Mouse (Mus musculus) embryonic facial prominence, embryonic 12.5 days (tissue): ENCODE measurements around the gene Pofut2. TPM values are rescaled to one million over a fixed set of nuclear protein-coding genes. Genes with fewer than 3 reads are reported as not detected.
"Not testable (repeated sequence)": the region's sequence is repeated elsewhere in the genome, so short reads cannot be mapped to it uniquely, and the experiment has no call there.

Experiments used
- ATAC-seq: fragments of 200-750 bp; cut with Nextera tagmentation; 2 replicates; pipeline ENCODE4 v1.8.0; 2017; ENCODE audit not compliant: insufficient number of reproducible peaks, insufficient read depth, low FRiP score, low TSS enrichment
- H3K27ac ChIP-seq: fragments of 300-500 bp; sonication (generic); 2 replicates; pipeline ENCODE4 v1.5.1; 2016; ENCODE audit warnings: mild to moderate bottlenecking
- H3K27me3 ChIP-seq: fragments of 300-500 bp; sonication (generic); 2 replicates; pipeline ENCODE4 v1.6.1; 2016; ENCODE audit warnings: mild to moderate bottlenecking, moderate library complexity
- H3K36me3 ChIP-seq: fragments of 300-500 bp; sonication (generic); 2 replicates; pipeline ENCODE4 v1.6.1; 2016; ENCODE audit warnings: mild to moderate bottlenecking
- H3K4me1 ChIP-seq: fragments of 300-500 bp; sonication (generic); 2 replicates; pipeline ENCODE4 v1.6.1; 2016
- H3K4me2 ChIP-seq: fragments of 300-500 bp; sonication (generic); replicated peaks from 2 replicates; pipeline ENCODE4 v1.6.1; 2016; ENCODE audit warnings: mild to moderate bottlenecking, moderate library complexity
- H3K4me3 ChIP-seq: fragments of 300-500 bp; sonication (generic); 2 replicates; pipeline ENCODE4 v1.5.1; 2016; ENCODE audit warnings: mild to moderate bottlenecking
- H3K9ac ChIP-seq: fragments of 300-500 bp; sonication (generic); 2 replicates; pipeline ENCODE4 v1.6.1; 2016; ENCODE audit warnings: mild to moderate bottlenecking, moderate library complexity
- H3K9me3 ChIP-seq: fragments of 300-500 bp; sonication (generic); 2 replicates; pipeline ENCODE4 v1.6.1; 2016; ENCODE audit warnings: mild to moderate bottlenecking, moderate library complexity
- WGBS: fragments of 180-500 bp; shearing (Covaris S2); methylation state at CpG from one replicate; pipeline ENCODE4 v1.1.7; 2016; 5-methylcytosine and 5-hydroxymethylcytosine counted together
- polyA plus RNA-seq: library from polyadenylated mRNA; unstranded; fragments of >200 nt; fragmentation: Nextera tagmentation; extraction: Ambion mirVana; gene quantifications from 2 replicates; pipeline ENCODE4 v1.2.1, GENCODE M21; 2016

Gene Pofut2
- polyA plus RNA-seq, 1 experiment from 2014 or later, result 109 TPM

DNA sequence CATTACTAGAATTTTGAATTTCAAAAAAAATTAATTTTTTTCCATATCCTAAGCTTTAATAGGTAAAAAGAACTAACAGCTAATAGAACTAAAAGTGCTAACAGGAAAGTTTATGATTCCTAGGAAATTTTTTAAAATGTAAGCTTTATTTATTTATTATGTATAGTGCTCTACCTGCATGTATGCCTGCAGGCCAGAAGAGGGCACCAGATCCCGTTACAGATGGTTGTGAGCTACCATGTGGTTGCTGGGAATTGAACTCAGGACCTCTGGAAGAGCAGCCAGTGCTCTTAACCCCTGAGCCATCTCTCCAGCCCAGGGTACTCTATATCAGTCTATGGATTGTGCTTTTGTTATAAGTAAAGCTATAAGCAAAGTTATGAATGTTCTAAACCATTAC, 23.1 kb downstream of the Pofut2 start:
- WGBS, result 79% methylated on average over 1 of the region's 1 CpGs
- not testable (repeated sequence) for H3K4me3 ChIP-seq, H3K4me2 ChIP-seq, H3K27me3 ChIP-seq, H3K9ac ChIP-seq, ATAC-seq, H3K9me3 ChIP-seq, H3K27ac ChIP-seq, H3K36me3 ChIP-seq
- peaks cover 16% of the 10 kb centered on the region; the same call in 1 of the 2 replicates for H3K4me1 ChIP-seq

DNA sequence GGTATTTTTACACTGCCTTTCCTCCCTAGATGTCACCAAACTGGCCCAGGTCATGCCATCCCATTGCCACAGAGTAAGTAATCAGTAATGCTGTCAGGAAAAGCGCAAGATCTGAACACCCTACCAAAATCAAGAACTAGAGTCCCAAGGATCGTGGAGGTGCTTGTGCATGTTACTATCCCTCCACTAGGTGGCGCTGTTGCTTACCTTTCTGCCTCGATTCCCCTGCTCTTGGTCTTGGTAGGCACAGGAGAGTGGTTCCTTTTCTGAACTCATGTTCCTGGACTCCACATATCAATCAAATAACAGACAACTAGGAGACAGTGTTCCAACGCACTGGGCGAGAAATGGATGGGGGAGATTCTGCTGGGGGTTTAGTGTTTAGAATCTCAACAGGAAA, 23.8 kb downstream of the Pofut2 start:
- no peak for ATAC-seq
- H3K27ac ChIP-seq, result no peak overlapping the region
- H3K4me1 ChIP-seq, result peaks cover 16% of the 10 kb centered on the region; the same call in 1 of the 2 replicates
- H3K36me3 ChIP-seq, result no peaks in the 10 kb centered on the region
- H3K9me3 ChIP-seq, result no peaks in the 10 kb centered on the region
- WGBS, result 18% methylated on average over 6 of the region's 6 CpGs
- H3K4me3 ChIP-seq, result no peak overlapping the region
- H3K4me2 ChIP-seq, result no peak overlapping the region
- H3K27me3 ChIP-seq, result peaks cover 5% of the 10 kb centered on the region; the same call in 1 of the 2 replicates
- no peak overlapping the region for H3K9ac ChIP-seq

DNA sequence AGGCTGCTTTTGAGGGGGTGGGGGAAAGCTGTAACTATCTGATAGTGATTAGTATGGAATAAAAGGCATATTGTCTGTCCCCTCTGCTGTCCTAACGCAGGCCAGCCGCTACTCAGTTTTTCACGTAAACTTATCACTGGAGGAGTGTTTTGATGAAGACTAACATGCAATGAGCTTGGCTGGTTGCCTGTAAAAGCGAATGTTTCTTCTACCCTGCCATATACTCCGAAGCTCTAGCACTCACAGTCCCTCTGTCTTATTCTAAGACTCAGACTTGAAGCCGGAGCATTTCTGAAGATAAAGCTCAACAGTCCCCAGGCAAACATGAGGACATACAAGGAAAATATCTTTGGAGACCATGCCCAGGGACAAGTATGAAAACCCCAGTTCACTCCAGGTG, 25.8 kb downstream of the Pofut2 start:
- no peak overlapping the region for H3K4me2 ChIP-seq
- H3K4me3 ChIP-seq, result no peak overlapping the region
- 56% methylated on average over 6 of the region's 6 CpGs for WGBS
- ATAC-seq, result no peak
- H3K27me3 ChIP-seq, result peaks cover 5% of the 10 kb centered on the region; the same call in 1 of the 2 replicates
- H3K4me1 ChIP-seq, result peaks cover 19% of the 10 kb centered on the region; the same call in 1 of the 2 replicates
- H3K9me3 ChIP-seq, result no peaks in the 10 kb centered on the region
- no peak overlapping the region for H3K9ac ChIP-seq
- H3K36me3 ChIP-seq, result no peaks in the 10 kb centered on the region
- no peak overlapping the region for H3K27ac ChIP-seq

DNA sequence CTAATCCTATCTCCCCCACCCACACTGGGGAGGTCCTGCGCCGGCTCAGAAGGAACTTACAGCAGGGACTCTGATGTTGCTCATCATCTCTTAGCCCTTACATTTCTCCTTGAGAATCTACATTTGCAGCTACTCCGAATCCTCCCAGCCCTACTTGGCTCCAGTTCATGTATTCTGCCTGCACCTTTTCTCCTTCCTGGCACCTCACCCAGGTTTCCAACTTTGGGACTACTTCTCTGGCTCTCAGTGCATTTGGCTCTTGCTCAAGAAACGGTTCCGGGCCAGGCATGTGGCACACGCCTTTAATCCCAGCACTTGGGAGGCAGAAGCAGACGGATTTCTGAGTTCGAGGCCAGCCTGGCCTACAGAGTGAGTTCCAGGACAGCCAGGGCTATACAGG, 28.6 kb downstream of the Pofut2 start:
- no peak overlapping the region for H3K27ac ChIP-seq
- no peak overlapping the region for H3K4me3 ChIP-seq
- H3K4me2 ChIP-seq, result no peak overlapping the region
- no peak for ATAC-seq
- peaks cover 19% of the 10 kb centered on the region; the same call in 1 of the 2 replicates for H3K4me1 ChIP-seq
- H3K9ac ChIP-seq, result no peak overlapping the region
- H3K27me3 ChIP-seq, result no peaks in the 10 kb centered on the region
- H3K9me3 ChIP-seq, result no peaks in the 10 kb centered on the region
- H3K36me3 ChIP-seq, result no peaks in the 10 kb centered on the region
- 85% methylated on average over 8 of the region's 8 CpGs for WGBS

DNA sequence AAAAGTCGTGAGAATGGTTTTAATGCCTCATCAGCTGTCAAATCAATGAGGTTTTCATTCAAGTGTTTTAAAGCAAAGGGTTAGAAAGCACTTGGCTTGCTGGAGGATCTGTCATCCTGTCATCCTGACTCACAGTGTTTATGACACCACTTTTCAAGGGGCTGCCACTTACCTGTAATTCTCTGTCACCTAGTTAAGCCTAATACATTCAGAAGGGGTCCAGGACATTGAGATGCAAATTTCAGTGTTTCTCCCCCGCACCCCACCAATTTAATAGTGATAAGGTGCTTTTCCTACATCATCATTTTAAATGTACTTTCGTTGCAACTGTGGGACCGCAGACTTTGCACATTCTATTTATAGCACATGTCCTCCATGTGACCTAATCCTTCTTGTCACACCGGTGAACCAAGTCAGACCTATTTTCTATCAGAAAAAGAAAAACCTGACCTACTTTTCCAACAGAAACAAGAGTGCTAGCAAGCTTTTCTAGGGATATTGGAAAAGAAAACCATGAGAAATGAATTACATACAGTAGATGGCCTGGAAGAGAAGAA, 29.7 kb downstream of the Pofut2 start:
- H3K27me3 ChIP-seq, result no peaks in the 10 kb centered on the region
- no peak overlapping the region for H3K4me2 ChIP-seq
- peaks cover 14% of the 10 kb centered on the region; the same call in 1 of the 2 replicates for H3K4me1 ChIP-seq
- no peak for ATAC-seq
- H3K27ac ChIP-seq, result 0 out of 2 replicates have a peak overlapping the region, but pooled peaks have one; percentile 17
- no peak overlapping the region for H3K4me3 ChIP-seq
- no peaks in the 10 kb centered on the region for H3K36me3 ChIP-seq
- no peaks in the 10 kb centered on the region for H3K9me3 ChIP-seq
- no peak overlapping the region for H3K9ac ChIP-seq
- WGBS, result 43% methylated on average over 5 of the region's 5 CpGs

DNA sequence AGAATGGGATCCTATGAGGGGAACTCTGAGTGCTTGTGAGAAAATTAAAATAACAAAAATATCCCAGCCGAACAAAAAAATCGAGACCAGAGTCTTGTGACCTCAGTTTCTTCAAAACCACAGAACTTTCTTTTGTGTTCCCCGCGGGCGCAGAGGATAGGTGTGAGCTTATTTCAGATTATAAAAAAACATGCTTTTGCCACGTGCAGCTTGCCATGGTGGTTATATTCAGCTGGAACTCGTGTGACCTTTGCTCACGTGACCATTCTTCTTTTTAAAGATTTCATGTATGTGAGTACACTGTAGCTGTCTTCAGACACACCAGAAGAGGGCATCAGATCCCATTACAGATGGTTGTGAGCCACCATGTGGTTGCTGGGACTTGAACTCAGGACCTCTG, 30.5 kb downstream of the Pofut2 start:
- H3K4me1 ChIP-seq, result peaks cover 8% of the 10 kb centered on the region; the same call in 1 of the 2 replicates
- no peak overlapping the region for H3K27ac ChIP-seq
- H3K9ac ChIP-seq, result no peak overlapping the region
- H3K27me3 ChIP-seq, result no peaks in the 10 kb centered on the region
- ATAC-seq, result no peak
- H3K9me3 ChIP-seq, result no peaks in the 10 kb centered on the region
- no peak overlapping the region for H3K4me3 ChIP-seq
- H3K36me3 ChIP-seq, result no peaks in the 10 kb centered on the region
- no peak overlapping the region for H3K4me2 ChIP-seq
- 84% methylated on average over 8 of the region's 8 CpGs for WGBS

DNA sequence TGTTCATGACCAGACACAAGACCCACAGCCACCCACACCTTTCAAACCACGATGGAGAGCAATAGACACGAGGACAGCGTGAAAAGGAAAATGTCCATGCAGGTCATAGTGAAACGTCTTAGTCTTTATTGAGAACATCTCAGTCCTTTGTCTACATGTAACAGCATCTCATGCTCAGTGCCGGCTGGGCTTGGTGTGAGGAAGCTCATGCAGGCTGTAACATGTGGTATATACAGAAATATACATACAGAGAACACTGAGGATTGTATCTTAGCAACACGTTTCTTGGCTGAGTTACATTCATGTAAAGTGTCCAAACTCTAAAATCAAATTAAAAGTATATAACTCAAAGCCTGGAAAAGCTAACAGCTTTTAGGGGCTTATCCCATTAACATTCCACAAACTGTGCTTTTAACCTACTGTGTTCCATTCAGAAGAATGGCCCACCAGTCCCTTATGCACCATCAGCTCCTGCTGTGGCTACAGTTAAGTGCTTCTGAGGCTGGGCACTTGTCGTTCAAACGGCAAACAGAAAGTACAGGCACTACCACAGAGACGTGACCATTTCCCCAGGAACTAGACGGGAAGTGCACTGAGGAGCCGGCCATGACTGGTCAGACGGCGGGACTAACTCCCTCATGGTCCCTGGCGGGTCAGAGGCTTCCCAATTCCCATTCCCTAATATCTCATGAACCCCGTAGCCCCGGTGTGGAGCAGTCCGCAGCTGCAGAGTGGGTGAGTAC, 31.8 kb downstream of the Pofut2 start:
- no peaks in the 10 kb centered on the region for H3K9me3 ChIP-seq
- H3K36me3 ChIP-seq, result 0 out of 2 replicates have a peak, but pooled peaks cover 5% of the 10 kb centered on the region
- no peak overlapping the region for H3K27ac ChIP-seq
- H3K9ac ChIP-seq, result no peak overlapping the region
- no peaks in the 10 kb centered on the region for H3K27me3 ChIP-seq
- no peak overlapping the region for H3K4me3 ChIP-seq
- H3K4me2 ChIP-seq, result no peak overlapping the region
- 0 out of 2 replicates have a peak, but pooled peaks cover 2% of the 10 kb centered on the region for H3K4me1 ChIP-seq
- 74% methylated on average over 17 of the region's 17 CpGs for WGBS
- no peak for ATAC-seq

DNA sequence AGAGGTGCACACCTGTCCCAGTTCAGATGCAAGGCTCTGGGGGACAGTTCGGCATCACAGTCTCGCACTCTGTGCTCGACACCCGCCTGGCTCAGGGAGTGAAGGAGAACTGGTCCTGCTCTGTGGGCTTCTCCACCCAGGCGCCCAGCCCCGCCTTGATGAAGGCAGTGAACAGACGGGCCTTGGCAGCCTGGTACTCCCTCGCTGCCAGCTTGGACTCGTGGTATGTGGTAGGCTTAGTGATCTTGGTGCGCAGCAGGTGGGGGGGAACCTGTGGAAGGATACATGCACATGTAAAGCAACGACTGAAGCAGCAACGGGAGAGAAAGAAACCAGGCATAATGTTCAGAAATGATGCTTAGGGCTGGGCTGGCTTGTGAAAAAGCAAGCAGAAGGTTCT, 35.7 kb downstream of the Pofut2 start:
- Histone ChIP-seq H3K36me3 (0 out of 2 replicates have a peak, but pooled peaks cover 5% of the 10 kb centered on the region), H3K4me1 (no peaks in the 10 kb centered on the region), H3K9me3 (no peaks in the 10 kb centered on the region), H3K9ac (no peak overlapping the region), H3K4me3 (no peak overlapping the region), H3K4me2 (no peak overlapping the region), H3K27me3 (no peaks in the 10 kb centered on the region), H3K27ac (no peak overlapping the region)
- ATAC-seq, result no peak
- 92% methylated on average over 12 of the region's 12 CpGs for WGBS

DNA sequence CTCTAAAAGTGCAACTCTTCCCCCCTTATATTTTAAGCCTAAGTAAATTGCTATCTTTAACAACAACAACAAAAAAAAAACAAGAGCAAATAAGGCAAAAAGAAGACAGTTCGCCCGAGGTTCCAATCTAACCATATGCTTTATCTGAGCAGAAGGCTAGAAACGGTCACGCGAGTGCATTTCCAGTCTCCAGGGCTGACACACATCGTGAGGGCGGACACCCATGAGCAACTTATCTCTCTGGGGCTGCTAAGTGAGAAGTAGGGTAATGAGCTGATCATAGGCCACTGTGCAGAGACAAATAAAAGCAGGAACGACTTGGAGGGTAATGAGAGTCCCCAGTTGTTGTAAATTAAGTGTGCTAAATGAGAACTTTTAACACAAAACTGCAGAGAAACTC, 39.6 kb downstream of the Pofut2 start:
- Histone ChIP-seq H3K4me3 (no peak overlapping the region), H3K27me3 (no peaks in the 10 kb centered on the region), H3K9me3 (no peaks in the 10 kb centered on the region), H3K36me3 (0 out of 2 replicates have a peak, but pooled peaks cover 7% of the 10 kb centered on the region), H3K9ac (no peak overlapping the region), H3K27ac (no peak overlapping the region), H3K4me2 (no peak overlapping the region), H3K4me1 (no peaks in the 10 kb centered on the region)
- no peak for ATAC-seq
- 83% methylated on average over 8 of the region's 8 CpGs for WGBS

DNA sequence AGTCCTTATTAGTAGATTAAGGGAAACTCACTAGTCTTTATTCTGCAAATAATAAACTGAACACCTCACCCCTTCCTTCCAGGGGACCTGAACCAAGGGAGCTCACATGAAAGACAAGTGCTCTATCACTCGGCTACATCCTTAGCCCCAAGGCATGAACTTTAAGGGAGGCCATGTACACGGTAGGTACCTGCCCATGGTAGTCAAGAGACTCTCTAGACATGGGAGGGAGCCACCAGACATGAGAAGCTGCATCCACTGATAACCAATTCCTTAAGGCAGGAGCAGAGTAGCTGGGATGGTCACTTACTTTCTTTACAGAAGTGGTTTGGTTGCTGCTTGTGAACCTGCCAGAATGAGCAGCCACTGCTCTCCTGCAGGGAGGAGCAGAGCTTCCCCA, 40.2 kb downstream of the Pofut2 start:
- Histone ChIP-seq H3K27me3 (no peaks in the 10 kb centered on the region), H3K9me3 (no peaks in the 10 kb centered on the region), H3K9ac (no peak overlapping the region), H3K36me3 (0 out of 2 replicates have a peak, but pooled peaks cover 7% of the 10 kb centered on the region), H3K4me1 (no peaks in the 10 kb centered on the region), H3K27ac (no peak overlapping the region), H3K4me3 (no peak overlapping the region), H3K4me2 (no peak overlapping the region)
- 52% methylated on average over 2 of the region's 2 CpGs for WGBS
- no peak for ATAC-seq

DNA sequence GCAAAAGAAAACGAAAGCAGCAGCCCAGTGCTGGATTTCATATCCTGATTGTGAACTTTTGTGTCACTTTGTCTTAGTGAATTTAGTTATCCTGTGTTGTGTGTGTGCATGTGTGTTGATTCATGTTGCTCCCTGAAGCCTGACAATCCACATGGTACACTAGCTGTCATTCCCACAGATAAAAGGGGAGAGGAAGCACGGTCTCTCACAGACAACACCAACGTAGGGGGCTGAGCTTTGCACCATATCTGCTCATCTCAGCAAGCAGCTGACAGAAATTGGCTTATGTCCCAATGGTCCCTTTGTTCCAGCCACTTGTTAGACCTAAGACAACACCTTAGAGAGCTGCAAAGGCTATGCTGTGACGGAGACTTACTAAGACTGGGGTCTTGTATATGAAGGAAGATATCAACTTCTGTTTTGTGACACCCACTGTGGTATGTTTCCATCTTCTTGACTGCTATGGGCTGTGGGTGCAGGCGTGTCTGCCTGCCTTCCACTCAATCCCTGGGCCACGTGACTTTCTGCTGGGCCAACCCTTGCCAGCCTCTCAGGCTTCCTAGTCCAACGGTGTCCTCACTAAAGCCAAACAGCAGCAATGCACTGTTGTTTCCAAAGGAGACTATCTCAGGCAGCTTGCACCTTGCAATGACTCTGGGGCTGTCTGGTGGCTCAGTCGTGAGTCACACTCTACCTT, 41.4 kb downstream of the Pofut2 start:
- WGBS, result 84% methylated on average over 8 of the region's 8 CpGs

More for the DNA sequence above, 41.4 kb downstream of the Pofut2 start:
- Histone ChIP-seq H3K4me1 (peaks cover 7% of the 10 kb centered on the region; the same call in 1 of the 2 replicates), H3K9me3 (no peaks in the 10 kb centered on the region), H3K4me3 (no peak overlapping the region), H3K36me3 (0 out of 2 replicates have a peak, but pooled peaks cover 6% of the 10 kb centered on the region), H3K4me2 (no peak overlapping the region), H3K27me3 (no peaks in the 10 kb centered on the region), H3K27ac (no peak overlapping the region), H3K9ac (no peak overlapping the region)
- no peak for ATAC-seq
